Mouse (Mus musculus) small intestine, adult 2 months (tissue): ENCODE measurements around the gene Fbxw4.

Experiments used
- CTCF ChIP-seq: fragments of 200-500 bp; IDR thresholded peaks from 2 replicates; pipeline ENCODE4 v1.5.1; 2012; ENCODE audit warnings: low read depth, mild to moderate bottlenecking, control low read depth, inconsistent platforms, low read length, moderate library complexity, mixed read lengths; ENCODE audit not compliant: insufficient replicate concordance, insufficient read length; ENCODE audit errors: extremely low read depth
- POLR2A ChIP-seq: fragments of 200-500 bp; IDR thresholded peaks from 2 replicates; pipeline ENCODE4 v1.6.1; 2012; ENCODE audit warnings: low read depth, mild to moderate bottlenecking, control low read depth, inconsistent platforms, low read length, moderate library complexity

- TF ChIP-seq CTCF (no peak), POLR2A (no peak)
Measured at GRCm38 (mm10) chr19:45610823-45611222, 49.3 kb downstream of the Fbxw4 start.
